Comparison of ENCODE assay signal across 17 mouse cellular contexts in the genomic region with DNA sequence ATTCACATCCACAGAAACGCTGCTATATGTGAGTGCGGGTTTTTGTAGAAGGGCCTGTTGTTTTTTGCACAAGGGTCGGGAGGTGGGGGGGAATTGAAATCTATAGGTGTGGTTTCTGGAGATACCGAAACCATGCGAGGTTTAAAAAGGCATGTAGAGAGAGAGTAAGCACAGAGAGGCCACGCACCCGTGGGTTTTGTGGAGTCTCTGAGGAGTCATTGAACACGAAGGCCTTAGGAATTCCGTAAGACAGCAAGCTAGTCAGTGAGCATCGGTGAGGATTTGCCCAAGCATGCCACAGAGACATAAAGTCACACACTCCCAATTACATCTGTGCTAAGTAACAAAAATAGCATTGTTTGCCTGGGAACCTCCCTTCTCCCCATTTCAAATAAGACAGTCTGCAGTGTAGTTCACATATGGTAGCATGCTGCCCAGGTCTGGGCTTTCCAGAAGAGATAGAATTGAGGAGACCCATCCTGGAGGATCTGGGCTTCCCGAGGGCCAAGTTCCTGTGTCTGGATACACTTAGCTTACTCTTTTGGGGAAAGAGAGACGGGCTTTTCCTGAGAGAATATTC. TPM values are rescaled to one million over a fixed set of nuclear protein-coding genes. Genes with fewer than 3 reads are reported as not detected.
A peak's percentile ranks its signal among the peaks of the same experiment; 100 is the strongest.
DNase-seq lines count a peak whose midpoint lies in the region; ATAC-seq lines count a peak whose summit lies in the region.
"Had no signal": no experiment of that assay in that cellular context is flagged by ENCODE, and none has a peak within 500 bp of the region (broad histone marks: within the 10 kb centered on the region; RNA-seq: fewer than 3 reads in every experiment).

No protein-coding gene starts in this region.

- H3K36me3 ChIP-seq in lung, embryonic 15.5 days, result no peaks in the 10 kb centered on the region
- H3K36me3 ChIP-seq in limb, embryonic 10.5 days, result no peaks in the 10 kb centered on the region
- H3K36me3 ChIP-seq in neural tube, embryonic 15.5 days, result no peaks in the 10 kb centered on the region
- no peaks in the 10 kb centered on the region for H3K36me3 ChIP-seq in heart, embryonic 10.5 days

- peaks cover 100% of the 10 kb centered on the region for H3K27me3 ChIP-seq in lung, embryonic 15.5 days
- H3K27me3 ChIP-seq in limb, embryonic 10.5 days (ENCODE audit: low read depth, poor library complexity, severe bottlenecking), result peaks cover 99% of the 10 kb centered on the region
- H3K27me3 ChIP-seq in neural tube, embryonic 15.5 days (replicated peaks), result peaks cover 19% of the 10 kb centered on the region; the same call in 1 of the 2 replicates
- peaks cover 100% of the 10 kb centered on the region for H3K27me3 ChIP-seq in heart, embryonic 10.5 days (ENCODE audit: insufficient read depth, poor library complexity, severe bottlenecking)

- WGBS in lung, embryonic 15.5 days, result 4% methylated on average over 12 of the region's 12 CpGs
- WGBS in limb, embryonic 10.5 days, result 2% methylated on average over 12 of the region's 12 CpGs
- 4% methylated on average over 12 of the region's 12 CpGs for WGBS in neural tube, embryonic 15.5 days
- 3% methylated on average over 12 of the region's 12 CpGs for WGBS in heart, embryonic 10.5 days

- H3K4me1 ChIP-seq in lung, embryonic 15.5 days, result 0 out of 2 replicates have a peak, but pooled peaks cover 8% of the 10 kb centered on the region
- peaks cover 52% of the 10 kb centered on the region for H3K4me1 ChIP-seq in limb, embryonic 10.5 days
- peaks cover 47% of the 10 kb centered on the region for H3K4me1 ChIP-seq in neural tube, embryonic 15.5 days
- peaks cover 16% of the 10 kb centered on the region for H3K4me1 ChIP-seq in heart, embryonic 10.5 days

- peak; percentile 31 to 81 for DNase-seq in adrenal gland, adult (ENCODE audit: inconsistent age in 2 of 2, low spot score in 1 of 2)
- no peak for DNase-seq in adrenal gland, postnatal 25 days
- no peak for DNase-seq in lung, postnatal 36 days
- peak; percentile 44 for DNase-seq in limb, embryonic 10.5 days (ENCODE audit: low spot score)
- DNase-seq in heart, adult 18-20 months, result no peak
- DNase-seq in heart, embryonic 10.5 days (ENCODE audit: low spot score), result no peak
- DNase-seq: cerebellum, adult 18-20 months; heart, postnatal 36 days; thymus, postnatal 4 days had no signal

- H3K9me3 ChIP-seq in lung, embryonic 15.5 days, result no peaks in the 10 kb centered on the region
- H3K9me3 ChIP-seq in limb, embryonic 10.5 days (replicated peaks), result no peaks in the 10 kb centered on the region
- H3K9me3 ChIP-seq in neural tube, embryonic 15.5 days (replicated peaks), result no peaks in the 10 kb centered on the region
- H3K9me3 ChIP-seq in heart, embryonic 10.5 days, result no peaks in the 10 kb centered on the region

- ATAC-seq in lung, embryonic 15.5 days (ENCODE audit: borderline replicate concordance, extremely low read depth, low FRiP score, low TSS enrichment), result no peak
- ATAC-seq in neural tube, embryonic 15.5 days (ENCODE audit: low FRiP score), result 0 out of 2 replicates have a peak, but pooled peaks have one; percentile 18
- ATAC-seq: inflammation-experienced regulatory T-cells, adult 6 months had no signal

- no peak overlapping the region for H3K4me2 ChIP-seq in lung, embryonic 15.5 days
- H3K4me2 ChIP-seq in neural tube, embryonic 15.5 days, result peak overlapping the region; percentile 61

- peak overlapping the region; percentile 9; the same call in 1 of the 2 replicates for H3K4me3 ChIP-seq in lung, embryonic 15.5 days
- H3K4me3 ChIP-seq in limb, embryonic 10.5 days, result peak overlapping the region; percentile 56
- peak overlapping the region; percentile 54 for H3K4me3 ChIP-seq in neural tube, embryonic 15.5 days (replicated peaks)
- H3K4me3 ChIP-seq in heart, embryonic 10.5 days, result no peak overlapping the region

- no peak overlapping the region for H3K9ac ChIP-seq in lung, embryonic 15.5 days
- H3K9ac ChIP-seq in neural tube, embryonic 15.5 days (replicated peaks), result peak overlapping the region; percentile 62
- H3K9ac ChIP-seq: liver, embryonic 14.5 days had no signal

- H3K27ac ChIP-seq in lung, embryonic 15.5 days, result no peak overlapping the region
- peak overlapping the region; percentile 86; the same call in 1 of the 2 replicates for H3K27ac ChIP-seq in limb, embryonic 10.5 days
- peak overlapping the region; percentile 87 for H3K27ac ChIP-seq in neural tube, embryonic 15.5 days (replicated peaks)
- no peak overlapping the region for H3K27ac ChIP-seq in heart, embryonic 10.5 days
- H3K27ac ChIP-seq: liver, embryonic 14.5 days had no signal

RNA-seq across cellular contexts. Expression of gene Hoxb9, which starts 18.6 kb away (rescaled TPM):
- 202 and 263 TPM in 2 replicates for total RNA-seq in adrenal gland, postnatal 25 days (2021)
- 0.25 and 0.27 TPM in 2 replicates for polyA plus RNA-seq in lung, embryonic 15.5 days (2015; fragmentation: Nextera tagmentation; extraction: Ambion mirVana)
- polyA plus RNA-seq in limb, embryonic 10.5 days (2016; fragmentation: Nextera tagmentation; extraction: Ambion mirVana), result 3.4 and 3.8 TPM in 2 replicates
- polyA plus RNA-seq in neural tube, embryonic 15.5 days (2015; fragmentation: Nextera tagmentation; extraction: Ambion mirVana), result 55.7 and 57.5 TPM in 2 replicates
- total RNA-seq in heart, adult 18-20 months (2021), result not detected
- 0.75 TPM in 1 of 2 replicates, not detected in the other for polyA plus RNA-seq in heart, embryonic 10.5 days (2016; fragmentation: Nextera tagmentation; extraction: Ambion mirVana)
- total RNA-seq: heart, adult 8-10 months; heart, postnatal 36 days; left cerebral cortex, adult 18-20 months; megakaryocyte progenitor cell, adult 5-6 weeks had no signal
- polyA plus RNA-seq: forebrain, embryonic 11.5 days; inflammation-experienced regulatory T-cells, adult 6 months had no signal

RNA-seq across cellular contexts. Expression of gene Hoxb8, which starts 29.1 kb away (rescaled TPM):
- 84.9 and 94.6 TPM in 2 replicates for total RNA-seq in adrenal gland, postnatal 25 days (2021)
- polyA plus RNA-seq in lung, embryonic 15.5 days (2015; fragmentation: Nextera tagmentation; extraction: Ambion mirVana), result 0.91 and 1.0 TPM in 2 replicates
- polyA plus RNA-seq in limb, embryonic 10.5 days (2016; fragmentation: Nextera tagmentation; extraction: Ambion mirVana), result 0.95 and 1.2 TPM in 2 replicates
- polyA plus RNA-seq in neural tube, embryonic 15.5 days (2015; fragmentation: Nextera tagmentation; extraction: Ambion mirVana), result 63.1 and 71.8 TPM in 2 replicates
- not detected for total RNA-seq in heart, adult 18-20 months (2021)
- 0.30 TPM in 1 of 2 replicates, not detected in the other for polyA plus RNA-seq in heart, embryonic 10.5 days (2016; fragmentation: Nextera tagmentation; extraction: Ambion mirVana)
- total RNA-seq: heart, adult 8-10 months; heart, postnatal 36 days; left cerebral cortex, adult 18-20 months; megakaryocyte progenitor cell, adult 5-6 weeks had no signal
- polyA plus RNA-seq: forebrain, embryonic 11.5 days; inflammation-experienced regulatory T-cells, adult 6 months had no signal

RNA-seq across cellular contexts. Expression of gene Hoxb7, which starts 33.8 kb away (rescaled TPM):
- total RNA-seq in adrenal gland, postnatal 25 days (2021), result 54.7 and 58.6 TPM in 2 replicates
- polyA plus RNA-seq in lung, embryonic 15.5 days (2015; fragmentation: Nextera tagmentation; extraction: Ambion mirVana), result 2.5 and 3.0 TPM in 2 replicates
- 7.1 and 10.2 TPM in 2 replicates for polyA plus RNA-seq in limb, embryonic 10.5 days (2016; fragmentation: Nextera tagmentation; extraction: Ambion mirVana)
- 101 and 115 TPM in 2 replicates for polyA plus RNA-seq in neural tube, embryonic 15.5 days (2015; fragmentation: Nextera tagmentation; extraction: Ambion mirVana)
- not detected for total RNA-seq in heart, adult 18-20 months (2021)
- 0.11 and 1.3 TPM in 2 replicates for polyA plus RNA-seq in heart, embryonic 10.5 days (2016; fragmentation: Nextera tagmentation; extraction: Ambion mirVana)
- total RNA-seq: heart, adult 8-10 months; heart, postnatal 36 days; left cerebral cortex, adult 18-20 months; megakaryocyte progenitor cell, adult 5-6 weeks had no signal
- polyA plus RNA-seq: forebrain, embryonic 11.5 days; inflammation-experienced regulatory T-cells, adult 6 months had no signal

RNA-seq across cellular contexts. Expression of gene Hoxb6, which starts 39.6 kb away (rescaled TPM):
- 74.4 and 78.8 TPM in 2 replicates for total RNA-seq in adrenal gland, postnatal 25 days (2021)
- 15.2 and 16.9 TPM in 2 replicates for polyA plus RNA-seq in lung, embryonic 15.5 days (2015; fragmentation: Nextera tagmentation; extraction: Ambion mirVana)
- 6.1 and 7.9 TPM in 2 replicates for polyA plus RNA-seq in limb, embryonic 10.5 days (2016; fragmentation: Nextera tagmentation; extraction: Ambion mirVana)
- polyA plus RNA-seq in neural tube, embryonic 15.5 days (2015; fragmentation: Nextera tagmentation; extraction: Ambion mirVana), result 109 and 135 TPM in 2 replicates
- not detected for total RNA-seq in heart, adult 18-20 months (2021)
- 0.42 and 2.2 TPM in 2 replicates for polyA plus RNA-seq in heart, embryonic 10.5 days (2016; fragmentation: Nextera tagmentation; extraction: Ambion mirVana)
- total RNA-seq: heart, adult 8-10 months; heart, postnatal 36 days; left cerebral cortex, adult 18-20 months; megakaryocyte progenitor cell, adult 5-6 weeks had no signal
- polyA plus RNA-seq: forebrain, embryonic 11.5 days; inflammation-experienced regulatory T-cells, adult 6 months had no signal

RNA-seq across cellular contexts. Expression of gene Hoxb5, which starts 50.5 kb away (rescaled TPM):
- total RNA-seq in adrenal gland, postnatal 25 days (2021), result 36.5 and 36.8 TPM in 2 replicates
- polyA plus RNA-seq in lung, embryonic 15.5 days (2015; fragmentation: Nextera tagmentation; extraction: Ambion mirVana), result 46.1 and 54.1 TPM in 2 replicates
- polyA plus RNA-seq in limb, embryonic 10.5 days (2016; fragmentation: Nextera tagmentation; extraction: Ambion mirVana), result 5.5 and 5.9 TPM in 2 replicates
- 39.5 and 106 TPM in 2 replicates for polyA plus RNA-seq in neural tube, embryonic 15.5 days (2015; fragmentation: Nextera tagmentation; extraction: Ambion mirVana)
- under 1 TPM; 0.12 to 0.21 TPM for total RNA-seq in heart, adult 18-20 months (2021)
- 1.0 and 5.2 TPM in 2 replicates for polyA plus RNA-seq in heart, embryonic 10.5 days (2016; fragmentation: Nextera tagmentation; extraction: Ambion mirVana)
- total RNA-seq: left cerebral cortex, adult 18-20 months had no signal
- polyA plus RNA-seq: forebrain, embryonic 11.5 days; inflammation-experienced regulatory T-cells, adult 6 months had no signal

Comparison
In these comparisons a context has a peak if more than half of its experiments do, and no peak if none do; other contexts are left out.
1. DNase-seq: peak in adrenal gland, adult (2 of 2) and limb, embryonic 10.5 days (single experiment); none in adrenal gland, postnatal 25 days (single experiment), lung, postnatal 36 days (single experiment), heart, adult 18-20 months (0 of 2) and heart, embryonic 10.5 days (single experiment).
2. H3K27ac ChIP-seq: peak in limb, embryonic 10.5 days (single experiment) and neural tube, embryonic 15.5 days (single experiment); none in lung, embryonic 15.5 days (single experiment) and heart, embryonic 10.5 days (single experiment).
3. RNA of gene Hoxb9, which starts 18.6 kb away (polyA plus RNA-seq): 55.7 to 57.5 TPM in neural tube, embryonic 15.5 days; 3.4 to 3.8 TPM in limb, embryonic 10.5 days, 0.75 TPM in heart, embryonic 10.5 days and 0.25 to 0.27 TPM in lung, embryonic 15.5 days; every median in the first group is over 10 times any median in the second.
4. RNA of gene Hoxb8, which starts 29.1 kb away (polyA plus RNA-seq): 63.1 to 71.8 TPM in neural tube, embryonic 15.5 days; 0.91 to 1.0 TPM in lung, embryonic 15.5 days, 0.95 to 1.2 TPM in limb, embryonic 10.5 days and 0.30 TPM in heart, embryonic 10.5 days; every median in the first group is over 10 times any median in the second.